Mouse (Mus musculus): ENCODE results near the gene Slc9a2.

Gene Slc9a2

GRCm38 (mm10) chr1:40784306-40784705, 103.9 kb downstream of the Slc9a2 start:
- in situ Hi-C loops (cut with MboI; ENCODE audit: low sequenced_read_pairs): no loop called here

- in situ Hi-C loops (cut with MboI; ENCODE audit: low sequenced_read_pairs): no loop called here
Observed at GRCm38 (mm10) chr1:40785876-40786445, 105.6 kb downstream of the Slc9a2 start.

- in situ Hi-C loops (cut with MboI; ENCODE audit: low sequenced_read_pairs): no loop called here
Observed at GRCm38 (mm10) chr1:40788956-40789355, 108.6 kb downstream of the Slc9a2 start.

GRCm38 (mm10) chr1:40789666-40790233, 109.4 kb downstream of the Slc9a2 start:
- in situ Hi-C loops (cut with MboI; ENCODE audit: low sequenced_read_pairs): no loop called here

GRCm38 (mm10) chr1:40790324-40791141, 110.2 kb downstream of the Slc9a2 start, which contains the start of gene Mfsd9:
Gene Mfsd9, minus strand, starts transcription at chr1:40790687.
- in situ Hi-C loops (cut with MboI; ENCODE audit: low sequenced_read_pairs): no loop called here

GRCm38 (mm10) chr1:40795508-40795907, 115.1 kb downstream of the Slc9a2 start:
- in situ Hi-C loops (cut with MboI; ENCODE audit: low sequenced_read_pairs): no loop called here

GRCm38 (mm10) chr1:40797348-40797747, 117.0 kb downstream of the Slc9a2 start:
- in situ Hi-C loops (cut with MboI; ENCODE audit: low sequenced_read_pairs): no loop called here

GRCm38 (mm10) chr1:40799121-40799520, 118.7 kb downstream of the Slc9a2 start:
- in situ Hi-C loops (cut with MboI; ENCODE audit: low sequenced_read_pairs): no loop called here

- in situ Hi-C loops (cut with MboI; ENCODE audit: low sequenced_read_pairs): no loop called here
Observed at GRCm38 (mm10) chr1:40800908-40801307, 120.5 kb downstream of the Slc9a2 start.

- in situ Hi-C loops (cut with MboI; ENCODE audit: low sequenced_read_pairs): no loop called here
Observed at GRCm38 (mm10) chr1:40802759-40803158, 122.4 kb downstream of the Slc9a2 start.

GRCm38 (mm10) chr1:40804118-40804517, 123.7 kb downstream of the Slc9a2 start:
- in situ Hi-C loops (cut with MboI; ENCODE audit: low sequenced_read_pairs): no loop called here

- in situ Hi-C loops (cut with MboI; ENCODE audit: low sequenced_read_pairs): no loop called here
Observed at GRCm38 (mm10) chr1:40805351-40805750, 125.0 kb downstream of the Slc9a2 start, which contains the start of gene Tmem182. Gene Tmem182, plus strand, starts transcription at chr1:40805601.

- in situ Hi-C loops (cut with MboI; ENCODE audit: low sequenced_read_pairs): no loop called here
Observed at GRCm38 (mm10) chr1:40805891-40806290, 125.5 kb downstream of the Slc9a2 start.

GRCm38 (mm10) chr1:40808643-40809042, 128.3 kb downstream of the Slc9a2 start:
- in situ Hi-C loops (cut with MboI; ENCODE audit: low sequenced_read_pairs): no loop called here

- in situ Hi-C loops (cut with MboI; ENCODE audit: low sequenced_read_pairs): no loop called here
Observed at GRCm38 (mm10) chr1:40815071-40815845, 134.9 kb downstream of the Slc9a2 start.

All from CH12F3 (cell line).